Mouse (Mus musculus): ENCODE data around the gene Nsmce4a.

DNA sequence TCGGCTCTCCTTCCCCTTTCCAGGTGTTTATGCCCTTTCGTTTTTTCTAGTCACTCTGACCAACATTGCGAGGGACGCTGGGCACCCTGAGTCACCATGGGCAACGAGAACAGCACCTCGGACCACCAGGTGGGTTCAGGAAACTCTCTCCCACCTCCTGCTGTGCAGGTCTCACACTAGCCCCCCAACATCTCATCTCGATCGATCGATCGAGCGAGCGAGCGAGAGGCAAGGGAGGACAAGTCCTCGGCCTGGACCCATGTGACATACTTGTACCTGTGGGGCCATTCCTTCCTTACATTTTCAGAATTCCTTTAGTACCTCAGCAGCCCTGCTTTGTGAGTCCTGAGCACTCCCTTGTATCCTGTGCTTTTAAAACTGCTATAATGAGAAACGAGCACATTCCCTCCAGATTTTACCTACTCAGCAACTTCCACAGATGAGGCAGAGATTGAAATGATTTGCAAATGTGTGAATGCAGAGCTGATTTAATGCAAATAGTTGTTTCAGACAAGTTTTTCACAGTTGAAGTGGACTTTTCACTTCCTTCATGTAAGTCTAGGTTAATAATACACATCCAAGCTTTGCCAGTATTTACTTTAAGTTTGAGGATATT lies 4.6 kb upstream of the Nsmce4a start, which contains the start of gene Tacc2:
- TF ChIP-seq CTCF (IDR thresholded peaks at IDR 0.05; ENCODE audit: low read depth, low read length) (no peak), POLR2A (IDR thresholded peaks at IDR 0.05; ENCODE audit: borderline replicate concordance, low read depth, low read length) (no peak)
